Mouse (Mus musculus) embryonic facial prominence, embryonic 11.5 days (tissue): ENCODE results near the gene Ptpn1. TPM values are rescaled to one million over a fixed set of nuclear protein-coding genes. Genes with fewer than 3 reads are reported as not detected.

Experiments
- ATAC-seq: fragments of 200-750 bp; cut with Nextera tagmentation; replicated peaks from 2 replicates; pipeline ENCODE4 v1.8.0; 2017; ENCODE audit warnings: low read depth; ENCODE audit not compliant: insufficient number of reproducible peaks, low FRiP score, low TSS enrichment
- DNase-seq: peaks from one replicate; pipeline ENCODE4 v3.0.0-alpha.2; 2015; ENCODE audit warnings: low spot score
- H3K27ac ChIP-seq: fragments of 300-500 bp; sonication (generic); replicated peaks from 2 replicates; pipeline ENCODE4 v1.5.1; 2014; ENCODE audit warnings: mild to moderate bottlenecking, low read depth, low read length, control low read depth
- H3K27me3 ChIP-seq: fragments of 300-500 bp; sonication (generic); 2 replicates; pipeline ENCODE4 v1.6.1; 2014; ENCODE audit warnings: mild to moderate bottlenecking, low read length, moderate library complexity, mixed read lengths; ENCODE audit not compliant: control insufficient read depth, insufficient read depth
- H3K36me3 ChIP-seq: fragments of 300-500 bp; sonication (generic); replicated peaks from 2 replicates; pipeline ENCODE4 v1.6.1; 2014; ENCODE audit warnings: low read depth, mild to moderate bottlenecking, low read length, moderate library complexity, mixed read lengths; ENCODE audit not compliant: control insufficient read depth, insufficient read depth
- H3K4me1 ChIP-seq: fragments of 300-500 bp; sonication (generic); 2 replicates; pipeline ENCODE4 v1.6.1; 2014; ENCODE audit warnings: low read length, mixed read lengths; ENCODE audit not compliant: control insufficient read depth, insufficient read depth
- H3K4me2 ChIP-seq: fragments of 300-500 bp; sonication (generic); 2 replicates; pipeline ENCODE4 v1.6.1; 2014; ENCODE audit warnings: low read depth, mild to moderate bottlenecking, control low read depth, low read length, moderate library complexity
- H3K4me3 ChIP-seq: fragments of 300-500 bp; sonication (generic); 2 replicates; pipeline ENCODE4 v1.5.1; 2014; ENCODE audit warnings: low read depth, low read length, control low read depth
- H3K9ac ChIP-seq: fragments of 300-500 bp; sonication (generic); replicated peaks from 2 replicates; pipeline ENCODE4 v1.6.1; 2014; ENCODE audit warnings: mild to moderate bottlenecking, control low read depth, low read length
- H3K9me3 ChIP-seq: fragments of 300-500 bp; sonication (generic); replicated peaks from 2 replicates; pipeline ENCODE4 v1.6.1; 2016; ENCODE audit warnings: mild to moderate bottlenecking, low read length, inconsistent platforms, mixed read lengths; ENCODE audit not compliant: control insufficient read depth
- WGBS: fragments of 180-500 bp; shearing (Covaris S2); extraction: QIAGEN DNeasy Blood & Tissue Kit; methylation state at CpG from one replicate; pipeline ENCODE4 v1.1.7; 2014; 5-methylcytosine and 5-hydroxymethylcytosine counted together
- polyA plus RNA-seq: library from polyadenylated mRNA; unstranded; fragments of >200 nt; fragmentation: Nextera tagmentation; extraction: Ambion mirVana; gene quantifications from 2 replicates; pipeline ENCODE4 v1.2.1, GENCODE M21; 2014

Ptpn1 gene
- polyA plus RNA-seq, 1 experiment from 2014 or later, result 56.6 TPM

DNA sequence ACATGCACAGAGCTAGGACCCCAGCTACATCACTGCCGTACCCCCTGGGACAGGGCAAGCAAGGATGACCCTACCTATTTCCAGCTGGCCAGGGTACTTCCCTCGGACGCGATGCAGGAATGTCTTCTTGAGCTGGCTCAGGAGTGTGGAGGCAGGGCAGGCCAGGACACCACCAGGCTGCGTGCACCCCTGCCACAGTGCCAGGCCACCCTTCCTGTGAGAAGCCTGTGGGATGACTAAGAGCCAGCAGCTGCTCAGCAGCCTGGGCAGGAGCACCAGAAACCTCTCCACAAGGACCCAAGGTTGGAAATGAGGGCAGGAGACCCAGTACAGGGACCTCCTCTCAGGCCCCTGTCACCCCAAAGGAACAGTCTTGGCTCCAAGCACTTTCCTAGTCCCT is 52.5 kb downstream of the Ptpn1 start:
- no peak overlapping the region for H3K4me2 ChIP-seq
- DNase-seq (no peak), ATAC-seq (no peak)
- no peak overlapping the region for H3K4me3 ChIP-seq
- no peaks in the 10 kb centered on the region for H3K9me3 ChIP-seq
- 80% methylated on average over 5 of the region's 5 CpGs for WGBS
- H3K27me3 ChIP-seq, result no peaks in the 10 kb centered on the region
- H3K4me1 ChIP-seq, result no peaks in the 10 kb centered on the region; the same call in 1 of the 2 replicates
- H3K9ac ChIP-seq, result no peak overlapping the region
- H3K27ac ChIP-seq, result no peak overlapping the region
- no peaks in the 10 kb centered on the region for H3K36me3 ChIP-seq

DNA sequence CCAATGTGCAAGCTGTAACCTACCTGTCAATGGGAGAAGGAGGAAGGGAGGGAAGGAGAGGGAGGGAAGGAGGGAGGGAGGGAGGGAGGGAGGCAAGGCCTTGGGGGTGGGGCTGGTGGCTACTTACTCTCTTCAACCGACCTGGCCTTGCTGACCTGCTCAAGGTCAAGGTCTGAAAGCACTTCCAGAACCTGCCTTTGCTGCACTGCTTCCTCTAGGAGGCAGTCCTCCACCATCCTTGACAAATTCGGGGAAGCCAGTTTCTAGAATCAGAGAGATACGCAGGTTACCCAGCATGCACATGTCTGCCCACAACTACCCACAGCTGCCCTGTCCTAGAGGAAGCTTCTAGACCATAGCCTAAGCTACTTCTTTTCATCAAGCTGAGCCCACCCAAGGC is 53.1 kb downstream of the Ptpn1 start:
- no peak overlapping the region for H3K27ac ChIP-seq
- H3K9ac ChIP-seq, result no peak overlapping the region
- H3K9me3 ChIP-seq, result no peaks in the 10 kb centered on the region
- no peak overlapping the region for H3K4me3 ChIP-seq
- WGBS, result 46% methylated on average over 3 of the region's 3 CpGs
- DNase-seq (peak; percentile 18), ATAC-seq (no peak)
- H3K4me2 ChIP-seq, result no peak overlapping the region
- no peaks in the 10 kb centered on the region for H3K27me3 ChIP-seq
- H3K36me3 ChIP-seq, result no peaks in the 10 kb centered on the region
- H3K4me1 ChIP-seq, result no peaks in the 10 kb centered on the region; the same call in 1 of the 2 replicates

DNA sequence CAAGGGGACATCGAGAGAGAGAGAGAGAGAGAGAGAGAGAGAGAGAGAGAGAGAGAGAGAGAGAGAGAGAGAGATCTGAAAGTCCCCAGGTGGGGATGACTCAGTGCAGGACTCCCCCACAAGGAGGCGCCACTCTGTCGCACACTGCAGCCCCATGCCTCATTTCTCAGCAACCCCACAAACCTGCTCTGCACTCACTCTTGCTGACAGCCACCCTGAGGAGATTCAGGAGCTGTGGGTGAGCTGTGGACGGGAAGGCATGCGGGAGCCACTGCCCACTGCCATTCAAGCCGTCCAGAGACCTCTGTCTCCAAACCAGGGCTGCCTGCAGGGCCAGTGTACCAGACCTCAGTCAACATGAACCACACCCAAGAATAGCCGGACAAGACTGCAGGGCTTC is 54.9 kb downstream of the Ptpn1 start:
- Histone ChIP-seq H3K36me3 (no peaks in the 10 kb centered on the region), H3K9ac (no peak overlapping the region), H3K27me3 (no peaks in the 10 kb centered on the region), H3K4me3 (no peak overlapping the region), H3K9me3 (no peaks in the 10 kb centered on the region), H3K4me2 (no peak overlapping the region), H3K4me1 (no peaks in the 10 kb centered on the region; the same call in 1 of the 2 replicates), H3K27ac (no peak overlapping the region)
- WGBS, result 29% methylated on average over 7 of the region's 7 CpGs
- ATAC-seq (no peak), DNase-seq (peak; percentile 51)

DNA sequence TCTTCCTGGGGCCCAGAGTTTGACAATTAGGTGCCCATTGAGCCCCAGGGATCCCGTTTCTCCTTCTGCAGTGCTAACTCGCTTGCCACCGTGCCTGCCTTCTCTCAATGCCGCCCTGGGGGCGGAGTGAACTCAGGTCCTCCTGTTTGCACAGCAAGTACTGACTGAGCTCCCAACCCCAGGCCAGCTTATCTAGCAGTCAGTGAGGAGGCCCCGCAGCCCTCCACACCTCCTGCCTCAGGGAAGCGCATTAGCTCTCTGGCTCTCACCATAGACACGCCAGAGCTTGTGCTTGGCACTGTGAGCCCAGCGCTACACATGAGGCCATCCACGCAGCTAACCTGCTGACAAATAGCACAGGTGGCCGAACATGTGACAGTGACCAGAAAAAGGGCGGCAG is 55.8 kb downstream of the Ptpn1 start:
- no peaks in the 10 kb centered on the region for H3K36me3 ChIP-seq
- WGBS, result 58% methylated on average over 12 of the region's 12 CpGs
- peak; percentile 16 for DNase-seq
- H3K9ac ChIP-seq, result no peak overlapping the region
- no peak overlapping the region for H3K27ac ChIP-seq
- no peak for ATAC-seq
- H3K9me3 ChIP-seq, result no peaks in the 10 kb centered on the region
- H3K27me3 ChIP-seq, result no peaks in the 10 kb centered on the region
- H3K4me2 ChIP-seq, result no peak overlapping the region
- no peaks in the 10 kb centered on the region; the same call in 1 of the 2 replicates for H3K4me1 ChIP-seq
- H3K4me3 ChIP-seq, result no peak overlapping the region

DNA sequence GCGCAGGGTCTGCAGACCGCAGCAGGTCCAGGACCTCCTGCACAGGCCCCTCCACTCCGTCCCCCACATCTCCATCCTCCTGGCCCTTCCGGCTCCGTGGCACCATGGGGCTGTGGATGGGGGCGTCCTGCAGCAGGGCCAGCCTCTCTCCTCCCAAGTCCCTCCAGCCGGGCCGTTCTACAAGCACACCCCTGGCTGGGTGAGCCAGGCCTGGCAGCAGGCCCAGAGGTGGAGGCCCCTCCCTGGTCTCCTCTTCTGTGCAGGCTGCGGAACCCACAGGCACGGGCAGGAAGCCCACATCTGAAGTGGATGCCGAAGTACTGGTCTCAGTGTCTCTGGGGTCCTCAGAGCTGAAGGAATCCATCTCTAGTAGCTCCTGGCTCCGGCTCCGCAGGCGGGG is 57.5 kb downstream of the Ptpn1 start:
- H3K4me3 ChIP-seq, result no peak overlapping the region
- no peak for ATAC-seq
- WGBS, result 80% methylated on average over 14 of the region's 14 CpGs
- no peak overlapping the region; the same call in 1 of the 2 replicates for H3K9ac ChIP-seq
- H3K27ac ChIP-seq, result no peak overlapping the region
- H3K9me3 ChIP-seq, result no peaks in the 10 kb centered on the region
- no peak overlapping the region for H3K4me2 ChIP-seq
- H3K36me3 ChIP-seq, result no peaks in the 10 kb centered on the region
- H3K27me3 ChIP-seq, result no peaks in the 10 kb centered on the region
- H3K4me1 ChIP-seq, result no peaks in the 10 kb centered on the region; the same call in 1 of the 2 replicates
- no peak for DNase-seq

DNA sequence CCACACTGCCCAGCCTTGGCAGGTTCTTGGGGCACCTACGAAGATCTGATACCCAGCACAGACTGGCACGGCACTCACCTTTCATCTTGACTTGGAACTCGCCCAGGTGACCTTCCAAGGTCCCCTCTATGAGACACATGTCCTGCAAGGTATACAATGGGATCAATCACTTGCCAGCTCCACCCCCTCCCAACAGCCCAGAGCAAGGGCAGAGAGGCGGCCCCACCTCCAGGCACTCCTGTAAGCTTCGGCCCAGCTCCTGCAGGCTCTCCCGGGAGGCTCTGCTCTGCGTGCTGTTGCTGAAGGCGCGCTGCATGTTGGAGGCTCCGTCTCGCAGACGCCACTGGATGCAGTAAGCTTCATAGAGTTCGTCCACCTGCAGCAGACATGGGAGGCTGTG is 61.4 kb downstream of the Ptpn1 start:
- H3K36me3 ChIP-seq, result no peaks in the 10 kb centered on the region
- H3K4me2 ChIP-seq, result no peak overlapping the region
- DNase-seq, result no peak
- no peak for ATAC-seq
- H3K4me3 ChIP-seq, result no peak overlapping the region
- WGBS, result 63% methylated on average over 13 of the region's 13 CpGs
- no peaks in the 10 kb centered on the region for H3K4me1 ChIP-seq
- no peaks in the 10 kb centered on the region for H3K9me3 ChIP-seq
- H3K27me3 ChIP-seq, result no peaks in the 10 kb centered on the region
- no peak overlapping the region for H3K27ac ChIP-seq
- no peak overlapping the region for H3K9ac ChIP-seq

DNA sequence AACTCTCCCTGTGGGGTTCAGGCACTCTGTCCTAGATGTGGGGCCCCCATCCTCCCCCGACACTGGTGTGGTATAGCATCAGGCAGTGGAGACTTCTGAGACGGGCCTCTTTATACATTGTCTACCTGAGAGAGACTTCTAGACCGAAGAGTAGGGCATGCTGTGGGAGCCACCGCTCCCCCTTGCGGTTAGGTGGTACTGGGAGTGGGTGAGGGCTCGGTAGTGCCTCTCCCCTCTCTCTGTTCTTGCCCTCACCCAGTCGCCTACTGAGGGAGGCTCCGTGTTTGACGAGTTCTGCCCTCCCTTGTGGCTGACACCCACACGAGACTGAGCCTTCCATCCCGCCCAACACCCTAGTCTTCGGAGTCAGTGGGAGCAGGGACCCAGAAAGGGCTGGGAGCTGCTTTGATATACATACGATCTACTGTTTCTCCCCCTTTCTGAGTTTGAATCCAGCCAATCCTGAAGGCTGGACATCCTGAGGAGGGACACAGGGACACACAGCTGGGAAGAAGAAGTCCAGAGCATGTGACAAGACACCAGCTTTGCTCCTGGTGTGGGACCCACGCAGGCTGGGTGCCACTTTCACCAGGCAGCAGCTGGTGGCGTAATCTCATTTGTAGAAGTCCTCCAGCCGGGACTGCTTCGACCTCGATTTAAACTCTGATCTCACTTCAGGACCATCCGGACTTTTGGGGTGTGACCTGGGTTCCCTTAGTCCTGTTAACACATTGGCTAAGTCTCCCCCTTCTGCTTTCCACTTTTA is 64.2 kb downstream of the Ptpn1 start:
- WGBS, result 67% methylated on average over 19 of the region's 19 CpGs
- Histone ChIP-seq H3K4me3 (no peak overlapping the region), H3K9me3 (no peaks in the 10 kb centered on the region), H3K4me1 (no peaks in the 10 kb centered on the region), H3K9ac (no peak overlapping the region), H3K4me2 (no peak overlapping the region), H3K27ac (no peak overlapping the region), H3K27me3 (no peaks in the 10 kb centered on the region), H3K36me3 (no peaks in the 10 kb centered on the region)
- DNase-seq (no peak), ATAC-seq (no peak)

DNA sequence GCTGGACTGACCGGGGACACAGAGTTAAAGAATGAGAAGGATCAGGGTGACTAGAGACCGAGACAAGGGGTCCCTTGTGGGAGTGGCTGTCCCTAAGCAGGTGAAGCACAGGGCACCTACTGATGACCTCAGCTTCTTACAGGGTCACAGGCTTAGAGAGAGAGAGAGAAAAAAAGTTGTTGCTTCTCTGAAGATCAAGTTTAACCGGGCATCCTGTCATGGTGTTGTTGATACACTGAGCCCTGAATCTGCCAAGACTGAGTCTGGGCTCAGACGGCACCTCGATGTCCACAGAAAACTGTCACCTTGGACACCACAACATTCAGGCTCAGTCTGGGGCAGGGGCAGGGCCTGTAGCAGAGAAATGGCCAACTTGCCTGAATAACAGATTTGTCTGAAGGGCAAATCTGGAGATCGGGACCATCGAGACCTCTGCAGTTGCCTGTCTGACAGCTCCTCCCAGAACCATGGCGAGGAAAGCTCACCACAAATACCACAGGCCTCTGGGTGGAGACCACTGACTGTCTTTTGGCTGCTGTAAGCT is 64.9 kb downstream of the Ptpn1 start:
- no peaks in the 10 kb centered on the region for H3K9me3 ChIP-seq
- no peaks in the 10 kb centered on the region for H3K36me3 ChIP-seq
- no peak overlapping the region for H3K4me2 ChIP-seq
- no peak for DNase-seq
- WGBS, result 60% methylated on average over 8 of the region's 8 CpGs
- H3K9ac ChIP-seq, result no peak overlapping the region
- no peaks in the 10 kb centered on the region for H3K27me3 ChIP-seq
- no peak overlapping the region for H3K27ac ChIP-seq
- H3K4me1 ChIP-seq, result no peaks in the 10 kb centered on the region
- H3K4me3 ChIP-seq, result no peak overlapping the region
- no peak for ATAC-seq
